Mouse (Mus musculus) forebrain, embryonic 12.5 days (tissue): ENCODE measurements at regions not wholly inside any gene's neighbourhood (a gene's known extent, or its start where the extent isn't known, plus 50 kb on each side); places are given as distances from the start of the nearest gene placed in this dataset.

ENCODE experiments used
- ATAC-seq: fragments of 200-750 bp; cut with Nextera tagmentation; 2 replicates; pipeline ENCODE4 v1.8.0; 2017; ENCODE audit warnings: moderate TSS enrichment; ENCODE audit not compliant: low FRiP score
- H3K27ac ChIP-seq: fragments of 300-500 bp; sonication (generic); 2 replicates; pipeline ENCODE4 v1.5.1; 2016; ENCODE audit warnings: mild to moderate bottlenecking
- H3K27me3 ChIP-seq: fragments of 300-500 bp; sonication (generic); 2 replicates; pipeline ENCODE4 v1.6.1; 2016; ENCODE audit warnings: mild to moderate bottlenecking
- H3K36me3 ChIP-seq: fragments of 300-500 bp; sonication (generic); replicated peaks from 2 replicates; pipeline ENCODE4 v1.6.1; 2016; ENCODE audit warnings: mild to moderate bottlenecking
- H3K4me1 ChIP-seq: fragments of 300-500 bp; sonication (generic); 2 replicates; pipeline ENCODE4 v1.6.1; 2016
- H3K4me2 ChIP-seq: fragments of 300-500 bp; sonication (generic); 2 replicates; pipeline ENCODE4 v1.6.1; 2016; ENCODE audit warnings: mild to moderate bottlenecking, moderate library complexity
- H3K4me3 ChIP-seq: fragments of 300-500 bp; sonication (generic); replicated peaks from 2 replicates; pipeline ENCODE4 v1.5.1; 2016; ENCODE audit warnings: mild to moderate bottlenecking
- H3K9ac ChIP-seq: fragments of 300-500 bp; sonication (generic); 2 replicates; pipeline ENCODE4 v1.6.1; 2016; ENCODE audit warnings: mild to moderate bottlenecking
- H3K9me3 ChIP-seq: fragments of 300-500 bp; sonication (generic); 2 replicates; pipeline ENCODE4 v1.6.1; 2016
- WGBS: fragments of 180-500 bp; shearing (Covaris S2); methylation state at CpG from one replicate; pipeline ENCODE4 v1.1.7; 2016; 5-methylcytosine and 5-hydroxymethylcytosine counted together

- Histone ChIP-seq H3K27ac (no peak overlapping the region), H3K9me3 (no peaks in the 10 kb centered on the region), H3K36me3 (no peaks in the 10 kb centered on the region), H3K27me3 (no peaks in the 10 kb centered on the region), H3K4me3 (no peak overlapping the region), H3K4me1 (no peaks in the 10 kb centered on the region), H3K9ac (no peak overlapping the region), H3K4me2 (no peak overlapping the region)
- ATAC-seq = no peak
- 86% methylated on average over 6 of the region's 6 CpGs for WGBS
These were observed 121.8 kb upstream of the Max start for GRCm38 (mm10) chr12:77083760-77084159.

DNA sequence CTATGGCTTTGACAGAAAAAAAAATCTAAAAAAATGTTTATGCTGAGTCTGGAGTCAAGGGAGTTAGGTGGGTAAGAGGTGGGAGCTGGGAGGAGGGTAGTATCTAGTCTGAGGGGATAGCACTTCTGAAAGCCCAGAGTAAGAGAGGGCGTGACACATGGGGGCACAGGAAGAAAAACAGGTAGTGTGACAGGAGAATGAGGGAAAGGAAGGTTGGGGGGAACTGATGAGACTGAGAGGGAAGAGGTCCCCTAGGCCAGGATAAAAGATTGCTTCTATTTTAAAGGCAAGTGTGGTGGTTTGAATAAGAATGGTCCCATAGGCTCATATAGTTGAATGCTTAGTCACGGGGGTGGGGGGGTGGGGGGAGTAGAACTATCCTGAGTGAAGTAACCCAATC, 119.8 kb upstream of the Max start:
- no peak overlapping the region for H3K4me3 ChIP-seq
- no peaks in the 10 kb centered on the region for H3K9me3 ChIP-seq
- no peaks in the 10 kb centered on the region for H3K36me3 ChIP-seq
- no peak overlapping the region for H3K4me2 ChIP-seq
- H3K27ac ChIP-seq = no peak overlapping the region
- ATAC-seq = no peak
- no peaks in the 10 kb centered on the region for H3K27me3 ChIP-seq
- no peaks in the 10 kb centered on the region for H3K4me1 ChIP-seq
- no peak overlapping the region for H3K9ac ChIP-seq
- 85% methylated on average over 2 of the region's 2 CpGs for WGBS

- H3K27me3 ChIP-seq = no peaks in the 10 kb centered on the region
- H3K9me3 ChIP-seq = no peaks in the 10 kb centered on the region
- H3K27ac ChIP-seq = no peak overlapping the region
- WGBS = 86% methylated on average over 3 of the region's 3 CpGs
- H3K36me3 ChIP-seq = no peaks in the 10 kb centered on the region
- H3K4me1 ChIP-seq = no peaks in the 10 kb centered on the region
- H3K4me3 ChIP-seq = no peak overlapping the region
- no peak overlapping the region for H3K4me2 ChIP-seq
- ATAC-seq = no peak
- H3K9ac ChIP-seq = no peak overlapping the region
These were observed 117.5 kb upstream of the Max start for GRCm38 (mm10) chr12:77079481-77079880.

- no peak for ATAC-seq
- no peaks in the 10 kb centered on the region for H3K4me1 ChIP-seq
- no peak overlapping the region for H3K4me2 ChIP-seq
- no peak overlapping the region for H3K9ac ChIP-seq
- no peaks in the 10 kb centered on the region for H3K36me3 ChIP-seq
- no peak overlapping the region for H3K4me3 ChIP-seq
- H3K27ac ChIP-seq = no peak overlapping the region
- H3K27me3 ChIP-seq = no peaks in the 10 kb centered on the region
- WGBS = 85% methylated on average over 5 of the region's 5 CpGs
- no peaks in the 10 kb centered on the region for H3K9me3 ChIP-seq
These were observed 114.7 kb upstream of the Max start for GRCm38 (mm10) chr12:77076678-77077077.

DNA sequence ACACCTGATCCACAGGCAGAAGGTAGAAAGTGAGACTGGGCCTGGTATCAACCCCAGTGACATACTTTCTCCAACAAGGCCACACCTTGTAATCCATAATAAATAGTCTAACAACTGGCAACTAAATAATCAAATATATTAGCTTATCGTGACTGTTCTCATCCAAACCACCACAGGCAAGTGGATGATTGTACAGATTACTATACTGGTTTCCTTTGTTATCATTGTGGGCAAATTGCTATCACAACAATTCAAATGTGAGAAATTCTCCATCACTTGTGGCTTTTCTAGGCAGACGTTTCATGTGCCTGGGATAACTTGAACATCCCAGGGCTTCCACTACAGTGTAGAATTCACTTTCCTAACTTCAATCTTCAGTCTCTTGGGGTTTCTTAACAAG, 112.6 kb upstream of the Max start:
- H3K4me1 ChIP-seq = no peaks in the 10 kb centered on the region
- ATAC-seq = no peak

DNA sequence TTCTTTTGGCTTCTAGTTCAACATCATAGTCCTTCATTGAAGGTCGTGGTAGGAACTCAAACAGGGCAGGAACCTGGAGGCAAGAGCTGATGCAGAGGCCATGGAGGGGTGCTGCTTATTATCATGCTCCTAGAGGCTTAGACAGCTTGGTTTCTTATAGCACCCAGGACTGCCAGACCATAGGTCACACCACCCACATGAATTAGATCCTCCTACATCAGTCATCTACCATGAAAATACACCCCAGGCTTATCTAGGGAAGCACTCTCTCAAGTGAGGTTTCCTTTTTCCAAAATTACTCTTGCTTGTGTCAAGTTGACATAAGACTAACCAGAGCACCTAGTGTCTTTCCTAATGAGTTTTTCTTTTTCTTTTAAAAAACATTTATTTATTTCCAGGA, 109.7 kb upstream of the Max start:
- Histone ChIP-seq H3K4me1 (no peaks in the 10 kb centered on the region), H3K9me3 (no peaks in the 10 kb centered on the region), H3K9ac (no peak overlapping the region), H3K4me3 (no peak overlapping the region), H3K27me3 (no peaks in the 10 kb centered on the region), H3K27ac (no peak overlapping the region), H3K36me3 (no peaks in the 10 kb centered on the region), H3K4me2 (no peak overlapping the region)
- 67% methylated on average over 1 of the region's 1 CpGs for WGBS
- no peak for ATAC-seq

More for the DNA sequence above, 112.6 kb upstream of the Max start:
- no peaks in the 10 kb centered on the region for H3K9me3 ChIP-seq
- H3K4me3 ChIP-seq = no peak overlapping the region
- H3K27me3 ChIP-seq = no peaks in the 10 kb centered on the region
- H3K4me2 ChIP-seq = no peak overlapping the region
- H3K9ac ChIP-seq = no peak overlapping the region
- 88% methylated on average over 2 of the region's 2 CpGs for WGBS
- H3K36me3 ChIP-seq = no peaks in the 10 kb centered on the region
- H3K27ac ChIP-seq = no peak overlapping the region

GRCm38 (mm10) chr12:77067938-77068337, 105.9 kb upstream of the Max start:
- no peak overlapping the region for H3K27ac ChIP-seq
- H3K9ac ChIP-seq = no peak overlapping the region
- H3K27me3 ChIP-seq = no peaks in the 10 kb centered on the region
- no peak overlapping the region for H3K4me3 ChIP-seq
- no peak overlapping the region for H3K4me2 ChIP-seq
- H3K9me3 ChIP-seq = no peaks in the 10 kb centered on the region
- ATAC-seq = no peak
- no peaks in the 10 kb centered on the region for H3K36me3 ChIP-seq
- 90% methylated on average over 5 of the region's 5 CpGs for WGBS
- 0 out of 2 replicates have a peak, but pooled peaks cover 2% of the 10 kb centered on the region for H3K4me1 ChIP-seq

DNA sequence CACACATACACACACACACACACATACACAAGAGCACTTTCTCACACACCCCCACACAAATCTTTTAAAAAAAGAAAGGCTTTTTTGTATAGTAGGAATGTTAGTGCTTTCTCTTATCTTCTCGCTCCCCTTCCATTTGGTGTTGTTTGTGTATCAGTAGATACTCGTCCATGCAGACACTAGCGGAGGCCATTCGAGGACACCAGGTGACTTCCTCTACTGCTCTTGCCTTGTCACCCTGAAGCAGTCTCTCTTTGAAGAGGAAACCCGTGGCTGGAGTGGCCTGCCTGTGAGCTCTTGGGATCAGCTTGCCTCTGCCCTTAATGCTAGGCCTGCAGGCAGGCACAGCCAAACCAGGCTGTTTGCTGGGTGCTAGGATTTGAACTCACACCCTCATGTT, 105.1 kb upstream of the Max start:
- 76% methylated on average over 5 of the region's 5 CpGs for WGBS
- ATAC-seq = no peak
- Histone ChIP-seq H3K9me3 (no peaks in the 10 kb centered on the region), H3K9ac (no peak overlapping the region), H3K4me2 (no peak overlapping the region), H3K27me3 (no peaks in the 10 kb centered on the region), H3K4me1 (0 out of 2 replicates have a peak, but pooled peaks cover 2% of the 10 kb centered on the region), H3K4me3 (no peak overlapping the region), H3K27ac (no peak overlapping the region), H3K36me3 (no peaks in the 10 kb centered on the region)

DNA sequence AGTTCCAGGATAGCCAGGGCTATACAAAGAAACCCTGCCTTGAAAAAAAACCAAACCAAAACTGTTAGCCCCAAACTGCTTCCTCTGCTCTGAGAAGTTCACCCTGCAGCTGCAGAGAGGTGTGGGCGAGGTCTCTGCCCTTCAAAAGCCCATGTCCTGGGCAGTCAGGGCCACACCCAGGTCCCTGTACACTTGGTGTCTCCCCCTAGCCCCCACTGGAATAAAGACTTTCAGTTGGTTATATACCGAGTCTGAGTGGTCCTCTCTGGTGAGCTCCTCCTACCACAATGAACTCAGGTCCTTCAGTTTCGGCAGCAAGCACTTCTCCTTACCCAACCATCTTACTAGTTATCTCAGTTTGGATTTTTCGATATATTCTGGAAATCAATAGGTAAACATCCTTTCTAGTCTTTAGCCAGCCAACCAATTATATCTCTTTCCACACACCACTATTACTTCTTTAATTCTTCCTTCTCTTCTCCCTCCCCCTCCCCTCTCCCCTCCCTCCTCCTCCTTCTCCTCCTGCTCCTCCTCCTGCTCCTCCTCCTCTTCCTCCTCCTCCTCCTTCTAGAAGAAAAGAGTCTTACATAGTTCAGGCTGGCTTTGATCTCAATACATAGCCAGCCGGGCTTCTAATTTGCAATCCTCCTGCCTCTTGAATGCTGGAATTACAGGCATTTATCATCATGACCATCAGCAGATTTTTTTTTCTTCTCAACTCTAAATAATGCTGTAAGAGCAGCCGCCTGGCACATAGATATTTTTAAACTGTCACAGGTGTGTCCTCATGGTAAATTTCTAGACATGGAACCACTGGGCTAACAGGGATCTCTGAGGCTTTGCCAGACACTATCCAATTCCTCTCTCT, 103.9 kb upstream of the Max start:
- ATAC-seq = no peak

DNA sequence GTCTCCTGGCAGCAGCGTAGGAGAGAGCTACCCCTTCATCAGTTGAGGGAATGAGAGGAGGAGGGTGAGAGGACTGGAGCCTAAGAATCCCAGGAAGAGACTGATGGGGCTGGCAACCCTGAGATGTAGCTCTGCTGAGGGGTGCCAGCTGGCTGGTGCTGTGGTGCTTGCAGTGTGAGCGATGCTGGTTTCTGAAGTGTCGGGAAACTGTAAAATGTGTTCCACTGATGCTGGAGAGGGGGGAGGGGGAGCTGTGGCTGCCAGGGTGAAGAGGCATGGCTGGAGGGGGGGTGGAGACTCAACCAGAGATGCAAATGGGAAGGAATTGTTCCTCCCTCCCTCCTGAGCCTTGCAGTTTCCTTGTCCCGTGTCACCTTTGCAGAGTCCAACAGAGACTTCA, 102.0 kb upstream of the Max start:
- Histone ChIP-seq H3K4me1 (peaks cover 10% of the 10 kb centered on the region), H3K36me3 (no peaks in the 10 kb centered on the region), H3K9ac (no peak overlapping the region), H3K4me3 (no peak overlapping the region), H3K27me3 (no peaks in the 10 kb centered on the region), H3K9me3 (no peaks in the 10 kb centered on the region), H3K4me2 (no peak overlapping the region), H3K27ac (no peak overlapping the region)
- WGBS = 71% methylated on average over 4 of the region's 4 CpGs
- no peak for ATAC-seq

More for the DNA sequence above, 103.9 kb upstream of the Max start:
- 65% methylated on average over 6 of the region's 6 CpGs for WGBS
- Histone ChIP-seq H3K36me3 (no peaks in the 10 kb centered on the region), H3K4me3 (no peak overlapping the region), H3K4me1 (0 out of 2 replicates have a peak, but pooled peaks cover 2% of the 10 kb centered on the region), H3K4me2 (no peak overlapping the region), H3K27me3 (no peaks in the 10 kb centered on the region), H3K9me3 (no peaks in the 10 kb centered on the region), H3K27ac (no peak overlapping the region), H3K9ac (no peak overlapping the region)

DNA sequence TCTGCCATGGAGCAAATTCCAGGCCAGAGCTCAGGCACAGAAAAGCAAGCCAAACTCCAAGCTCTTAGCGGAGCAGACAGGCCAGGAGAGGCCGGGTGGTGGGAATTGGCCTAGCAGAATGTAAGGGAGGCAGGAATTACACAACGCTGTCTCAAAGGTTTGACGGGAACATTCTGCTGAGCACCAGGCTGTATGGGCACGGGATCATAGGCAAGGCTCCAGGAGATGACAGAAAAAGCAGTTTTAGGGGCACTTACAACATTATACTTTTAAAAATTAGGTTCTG, 99.5 kb upstream of the Max start:
- no peak for ATAC-seq
- no peak overlapping the region for H3K9ac ChIP-seq
- H3K36me3 ChIP-seq = no peaks in the 10 kb centered on the region
- whole genome bisulfite sequencing = 88% methylated on average over 5 of the region's 5 CpGs
- H3K4me1 ChIP-seq = peaks cover 10% of the 10 kb centered on the region
- H3K27ac ChIP-seq = no peak overlapping the region
- H3K9me3 ChIP-seq = no peaks in the 10 kb centered on the region
- no peak overlapping the region for H3K4me2 ChIP-seq
- no peak overlapping the region for H3K4me3 ChIP-seq
- no peaks in the 10 kb centered on the region for H3K27me3 ChIP-seq

GRCm38 (mm10) chr12:77060766-77061561, 99.0 kb upstream of the Max start:
- H3K27ac ChIP-seq = no peak overlapping the region
- H3K4me3 ChIP-seq = no peak overlapping the region
- no peaks in the 10 kb centered on the region for H3K27me3 ChIP-seq
- H3K4me1 ChIP-seq = peaks cover 9% of the 10 kb centered on the region
- no peaks in the 10 kb centered on the region for H3K36me3 ChIP-seq
- H3K4me2 ChIP-seq = no peak overlapping the region
- 84% methylated on average over 9 of the region's 9 CpGs for WGBS
- no peak overlapping the region for H3K9ac ChIP-seq
- no peak for ATAC-seq
- H3K9me3 ChIP-seq = no peaks in the 10 kb centered on the region
